Mouse (Mus musculus): ENCODE data around the gene Ctcfl. TPM values are rescaled to one million over a fixed set of nuclear protein-coding genes. Genes with fewer than 3 reads are reported as not detected.
"Not testable (repeated sequence)": the region's sequence is repeated elsewhere in the genome, so short reads cannot be mapped to it uniquely, and the experiment has no call there.

Gene Ctcfl
- polyA plus RNA-seq, 1 experiment from 2014 or later, result 0.08 TPM

GRCm38 (mm10) chr2:173129111-173129510, 9.8 kb upstream of the Ctcfl start:
- 73% methylated on average over 2 of the region's 2 CpGs for WGBS
- DNase-seq (ENCODE audit: low spot score, missing footprints), result no peak
- no peak overlapping the region for H3K4me2 ChIP-seq
- H3K4me1 ChIP-seq (ENCODE audit: control insufficient read depth, insufficient read depth, low read length), result no peaks in the 10 kb centered on the region
- ATAC-seq (ENCODE audit: low FRiP score), result no peak
- no peak overlapping the region for H3K4me3 ChIP-seq (ENCODE audit: low read depth, low read length)
- H3K27me3 ChIP-seq (ENCODE audit: control insufficient read depth, insufficient read depth, low read length), result no peaks in the 10 kb centered on the region
- no peak overlapping the region for H3K27ac ChIP-seq (ENCODE audit: low read depth, low read length)
- no peaks in the 10 kb centered on the region for H3K9me3 ChIP-seq (ENCODE audit: control insufficient read depth, low read length)
- H3K9ac ChIP-seq (ENCODE audit: low read length), result no peak overlapping the region
- H3K36me3 ChIP-seq (ENCODE audit: control insufficient read depth, insufficient read depth, low read length), result no peaks in the 10 kb centered on the region

GRCm38 (mm10) chr2:173126386-173126785, 7.1 kb upstream of the Ctcfl start:
- Histone ChIP-seq H3K4me3 (ENCODE audit: low read depth, low read length) (no peak overlapping the region), H3K36me3 (ENCODE audit: control insufficient read depth, insufficient read depth, low read length) (no peaks in the 10 kb centered on the region), H3K9ac (ENCODE audit: low read length) (no peak overlapping the region), H3K27ac (ENCODE audit: low read depth, low read length) (no peak overlapping the region), H3K4me1 (ENCODE audit: control insufficient read depth, insufficient read depth, low read length) (no peaks in the 10 kb centered on the region), H3K4me2 (no peak overlapping the region), H3K9me3 (ENCODE audit: control insufficient read depth, low read length) (no peaks in the 10 kb centered on the region), H3K27me3 (ENCODE audit: control insufficient read depth, insufficient read depth, low read length) (no peaks in the 10 kb centered on the region)
- DNase-seq (ENCODE audit: low spot score, missing footprints) (no peak), ATAC-seq (ENCODE audit: low FRiP score) (no peak)
- 86% methylated on average over 4 of the region's 4 CpGs for WGBS

DNA sequence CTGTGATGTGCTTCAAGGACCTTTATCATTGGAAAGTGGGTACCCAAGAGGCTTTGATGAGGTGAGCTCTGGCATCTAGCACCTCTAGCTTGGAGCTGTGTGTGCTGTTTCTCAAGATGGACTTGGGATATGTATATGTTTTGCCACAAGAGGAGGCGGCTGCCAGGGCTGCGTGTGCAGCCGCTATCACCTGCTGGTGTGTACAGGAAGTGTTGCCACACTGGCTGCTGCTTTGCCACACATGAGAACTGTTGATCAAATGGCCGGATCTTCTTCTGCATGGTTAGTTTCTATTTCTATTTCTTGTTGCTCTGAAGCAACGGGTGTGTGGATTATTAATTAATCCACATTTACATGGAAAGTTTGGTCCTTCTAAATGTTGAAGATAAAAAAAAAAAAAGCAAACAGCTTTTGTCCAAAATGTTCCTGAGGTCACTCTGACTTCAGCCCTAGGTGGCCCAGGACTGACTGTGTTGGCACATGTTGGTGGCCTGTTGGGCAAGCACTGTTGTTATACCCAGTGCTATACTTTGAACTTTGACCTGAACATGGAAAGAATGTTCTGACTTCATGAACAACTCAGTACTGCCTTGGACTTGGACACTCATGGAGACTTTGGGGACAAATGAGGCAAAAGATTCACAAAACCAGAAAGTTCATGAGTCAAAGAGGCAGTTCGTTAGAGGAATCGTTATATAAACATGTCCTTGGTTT, 4.9 kb upstream of the Ctcfl start:
- ATAC-seq (ENCODE audit: low FRiP score), result no peak
- no peaks in the 10 kb centered on the region for H3K27me3 ChIP-seq (ENCODE audit: control insufficient read depth, insufficient read depth, low read length)
- no peak overlapping the region for H3K27ac ChIP-seq (ENCODE audit: low read depth, low read length)
- no peaks in the 10 kb centered on the region for H3K4me1 ChIP-seq (ENCODE audit: control insufficient read depth, insufficient read depth, low read length)
- H3K9ac ChIP-seq (ENCODE audit: low read length), result no peak overlapping the region
- H3K9me3 ChIP-seq (ENCODE audit: control insufficient read depth, low read length), result no peaks in the 10 kb centered on the region
- DNase-seq (ENCODE audit: low spot score, missing footprints), result no peak
- 89% methylated on average over 7 of the region's 7 CpGs for WGBS
- no peak overlapping the region for H3K4me3 ChIP-seq (ENCODE audit: low read depth, low read length)
- H3K36me3 ChIP-seq (ENCODE audit: control insufficient read depth, insufficient read depth, low read length), result no peaks in the 10 kb centered on the region
- no peak overlapping the region for H3K4me2 ChIP-seq

DNA sequence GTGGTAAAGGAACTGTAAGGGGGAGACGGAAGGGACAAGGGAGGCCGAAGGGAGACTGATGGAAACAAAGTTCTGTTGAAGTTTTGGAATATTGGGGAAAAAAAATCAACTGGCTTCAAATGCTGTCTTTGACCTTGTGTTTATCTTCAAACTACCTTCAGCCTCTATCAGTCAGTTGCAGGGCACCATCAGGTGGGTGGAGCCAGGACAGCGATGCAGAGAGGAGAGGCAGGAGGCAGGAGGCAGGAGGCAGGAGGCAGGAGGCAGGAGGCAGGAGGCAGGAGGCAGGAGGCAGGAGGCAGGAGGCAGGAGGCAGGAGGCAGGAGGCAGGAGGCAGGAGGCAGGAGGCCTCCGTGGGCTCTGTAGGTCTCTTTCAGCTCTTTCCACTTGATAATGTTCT, 792 bp upstream of the Ctcfl start:
- not testable (repeated sequence) for DNase-seq (ENCODE audit: low spot score, missing footprints); ATAC-seq (ENCODE audit: low FRiP score); H3K9ac ChIP-seq (ENCODE audit: low read length); H3K36me3 ChIP-seq (ENCODE audit: control insufficient read depth, insufficient read depth, low read length); H3K9me3 ChIP-seq (ENCODE audit: control insufficient read depth, low read length); H3K27ac ChIP-seq (ENCODE audit: low read depth, low read length); H3K4me2 ChIP-seq; H3K4me1 ChIP-seq (ENCODE audit: control insufficient read depth, insufficient read depth, low read length); H3K4me3 ChIP-seq (ENCODE audit: low read depth, low read length); H3K27me3 ChIP-seq (ENCODE audit: control insufficient read depth, insufficient read depth, low read length)
- WGBS, result 76% methylated on average over 4 of the region's 4 CpGs

GRCm38 (mm10) chr2:173113796-173114195, 5.5 kb downstream of the Ctcfl start:
- not testable (repeated sequence) for ATAC-seq (ENCODE audit: low FRiP score); H3K36me3 ChIP-seq (ENCODE audit: control insufficient read depth, insufficient read depth, low read length); H3K4me1 ChIP-seq (ENCODE audit: control insufficient read depth, insufficient read depth, low read length); DNase-seq (ENCODE audit: low spot score, missing footprints); H3K27ac ChIP-seq (ENCODE audit: low read depth, low read length); H3K4me3 ChIP-seq (ENCODE audit: low read depth, low read length); H3K9me3 ChIP-seq (ENCODE audit: control insufficient read depth, low read length); H3K9ac ChIP-seq (ENCODE audit: low read length); H3K27me3 ChIP-seq (ENCODE audit: control insufficient read depth, insufficient read depth, low read length); H3K4me2 ChIP-seq
- 68% methylated on average over 3 of the region's 3 CpGs for WGBS

DNA sequence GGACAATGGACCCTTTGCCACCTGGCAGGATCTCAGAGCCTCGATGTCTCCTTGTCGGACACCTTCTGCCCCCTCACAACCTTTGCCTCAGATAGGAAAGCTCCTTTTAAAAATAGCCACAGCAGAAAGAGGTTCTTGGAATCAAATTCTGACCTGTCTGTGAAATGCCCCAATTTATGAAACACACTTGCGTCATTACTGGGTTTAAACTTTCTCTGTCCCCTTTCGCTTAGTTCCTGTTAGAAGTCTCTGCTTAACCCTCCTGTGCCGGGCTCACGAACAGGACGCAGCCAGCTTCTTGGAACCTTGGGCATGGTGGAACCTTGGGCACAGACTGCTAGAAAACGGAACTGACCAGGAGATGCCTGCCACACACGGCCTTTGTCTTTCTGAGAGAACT, 8.8 kb downstream of the Ctcfl start:
- Histone ChIP-seq H3K36me3 (ENCODE audit: control insufficient read depth, insufficient read depth, low read length) (no peaks in the 10 kb centered on the region), H3K27me3 (ENCODE audit: control insufficient read depth, insufficient read depth, low read length) (no peaks in the 10 kb centered on the region), H3K4me2 (no peak overlapping the region), H3K27ac (ENCODE audit: low read depth, low read length) (no peak overlapping the region), H3K9ac (ENCODE audit: low read length) (no peak overlapping the region), H3K9me3 (ENCODE audit: control insufficient read depth, low read length) (no peaks in the 10 kb centered on the region), H3K4me1 (ENCODE audit: control insufficient read depth, insufficient read depth, low read length) (no peaks in the 10 kb centered on the region), H3K4me3 (ENCODE audit: low read depth, low read length) (no peak overlapping the region)
- 87% methylated on average over 9 of the region's 9 CpGs for WGBS
- DNase-seq (ENCODE audit: low spot score, missing footprints) (no peak), ATAC-seq (ENCODE audit: low FRiP score) (no peak)

DNA sequence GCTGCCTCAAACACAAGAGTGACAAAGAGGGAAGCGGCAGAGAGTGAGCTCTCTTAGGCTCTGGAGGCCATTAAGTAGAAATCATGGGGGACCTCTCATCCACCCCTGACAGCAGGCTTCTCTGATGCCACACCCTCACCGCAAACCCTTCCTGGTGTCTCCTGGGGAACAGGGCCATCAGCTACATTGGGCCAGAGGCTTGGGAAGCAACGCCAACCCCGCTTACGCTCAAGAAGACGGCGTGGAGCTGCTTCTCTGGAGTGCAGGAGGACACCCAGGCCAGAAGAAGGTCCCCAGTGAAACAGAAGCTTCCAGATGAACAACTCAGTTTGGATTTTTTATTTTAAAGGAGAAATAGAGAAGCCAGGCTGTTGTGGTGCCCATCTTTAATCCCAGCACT, 9.8 kb downstream of the Ctcfl start:
- no peak overlapping the region for H3K4me3 ChIP-seq (ENCODE audit: low read depth, low read length)
- DNase-seq (ENCODE audit: low spot score, missing footprints) (no peak), ATAC-seq (ENCODE audit: low FRiP score) (no peak)
- no peaks in the 10 kb centered on the region for H3K9me3 ChIP-seq (ENCODE audit: control insufficient read depth, low read length)
- no peaks in the 10 kb centered on the region for H3K27me3 ChIP-seq (ENCODE audit: control insufficient read depth, insufficient read depth, low read length)
- no peaks in the 10 kb centered on the region for H3K4me1 ChIP-seq (ENCODE audit: control insufficient read depth, insufficient read depth, low read length)
- H3K9ac ChIP-seq (ENCODE audit: low read length), result no peak overlapping the region
- H3K36me3 ChIP-seq (ENCODE audit: control insufficient read depth, insufficient read depth, low read length), result no peaks in the 10 kb centered on the region
- no peak overlapping the region for H3K27ac ChIP-seq (ENCODE audit: low read depth, low read length)
- H3K4me2 ChIP-seq, result no peak overlapping the region
- 93% methylated on average over 7 of the region's 7 CpGs for WGBS

GRCm38 (mm10) chr2:173108509-173109190, 10.7 kb downstream of the Ctcfl start:
- Histone ChIP-seq H3K27ac (ENCODE audit: low read depth, low read length) (no peak overlapping the region), H3K9ac (ENCODE audit: low read length) (no peak overlapping the region), H3K4me3 (ENCODE audit: low read depth, low read length) (no peak overlapping the region), H3K4me1 (ENCODE audit: control insufficient read depth, insufficient read depth, low read length) (no peaks in the 10 kb centered on the region), H3K4me2 (no peak overlapping the region), H3K27me3 (ENCODE audit: control insufficient read depth, insufficient read depth, low read length) (no peaks in the 10 kb centered on the region), H3K9me3 (ENCODE audit: control insufficient read depth, low read length) (no peaks in the 10 kb centered on the region), H3K36me3 (ENCODE audit: control insufficient read depth, insufficient read depth, low read length) (no peaks in the 10 kb centered on the region)
- DNase-seq (ENCODE audit: low spot score, missing footprints) (no peak), ATAC-seq (ENCODE audit: low FRiP score) (no peak)
- 87% methylated on average over 6 of the region's 6 CpGs for WGBS

DNA sequence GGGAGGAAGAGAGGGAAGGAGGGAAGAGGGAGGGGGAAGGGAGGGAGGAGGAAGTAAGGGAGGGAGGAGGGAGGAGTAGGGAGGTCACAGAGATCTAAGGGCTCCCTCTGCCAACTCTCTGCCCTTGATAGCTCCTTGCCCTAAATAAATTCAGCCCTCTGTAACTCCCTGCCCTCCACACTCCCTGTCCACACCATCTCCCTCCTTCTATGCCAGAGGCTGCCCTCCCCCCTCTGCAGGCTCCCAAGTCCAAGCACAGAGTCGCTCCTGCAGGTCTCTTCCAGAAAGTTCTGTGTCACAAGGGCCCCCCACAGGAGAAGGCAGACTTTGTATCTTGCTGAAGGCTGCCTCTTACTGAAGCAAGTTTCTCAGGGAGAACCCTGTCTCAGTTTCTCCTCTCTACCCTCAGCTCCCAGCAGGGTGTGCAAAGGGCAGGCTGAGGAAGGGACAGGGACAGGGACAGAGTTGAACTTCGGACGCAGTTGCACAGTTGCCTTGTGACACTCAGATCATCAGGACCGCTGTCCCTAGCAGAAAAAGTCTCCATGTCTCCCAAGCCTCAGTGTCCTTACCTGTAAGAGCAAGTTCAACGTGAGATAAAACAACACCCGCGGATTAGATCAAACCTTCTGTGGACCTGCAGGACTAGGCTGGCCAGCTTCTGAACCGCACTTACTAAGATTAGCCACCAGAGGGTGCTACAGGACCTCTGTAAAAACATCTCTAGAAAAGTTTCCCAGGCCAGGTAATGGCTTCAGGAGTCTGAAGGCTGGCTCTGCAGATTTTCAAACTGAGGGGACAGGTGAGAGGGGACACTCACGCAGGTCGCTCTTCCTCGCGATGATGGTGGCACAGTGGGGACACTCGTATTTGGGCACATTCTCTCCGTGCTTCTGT, 12.2 kb downstream of the Ctcfl start:
- ATAC-seq (ENCODE audit: low FRiP score) (peak; percentile 33; the same call in 1 of the 2 replicates), DNase-seq (ENCODE audit: low spot score, missing footprints) (peak; percentile 95)
- Histone ChIP-seq H3K4me3 (ENCODE audit: low read depth, low read length) (no peak overlapping the region), H3K9me3 (ENCODE audit: control insufficient read depth, low read length) (no peaks in the 10 kb centered on the region), H3K4me1 (ENCODE audit: control insufficient read depth, insufficient read depth, low read length) (no peaks in the 10 kb centered on the region), H3K4me2 (no peak overlapping the region), H3K27ac (ENCODE audit: low read depth, low read length) (no peak overlapping the region), H3K9ac (ENCODE audit: low read length) (no peak overlapping the region), H3K36me3 (ENCODE audit: control insufficient read depth, insufficient read depth, low read length) (no peaks in the 10 kb centered on the region), H3K27me3 (ENCODE audit: control insufficient read depth, insufficient read depth, low read length) (no peaks in the 10 kb centered on the region)
- 20% methylated on average over 14 of the region's 14 CpGs for WGBS

Measured in midbrain, embryonic 11.5 days (tissue).